Mouse (Mus musculus): ENCODE data around the gene Dnajb13. TPM values are rescaled to one million over a fixed set of nuclear protein-coding genes. Genes with fewer than 3 reads are reported as not detected.

The Dnajb13 gene
- 16.5 and 26.4 TPM in 2 replicates for polyA plus RNA-seq (2012; rRNA removed)

GRCm38 (mm10) chr7:100514573-100514972, at the start of gene Dnajb13:
TSS of gene Dnajb13 (minus strand) at chr7:100514960.

GRCm38 (mm10) chr7:100536804-100537518, 22.2 kb upstream of the Dnajb13 start, which contains the start of gene Coa4:
TSS of gene Coa4 (plus strand) at chr7:100537071.

DNA sequence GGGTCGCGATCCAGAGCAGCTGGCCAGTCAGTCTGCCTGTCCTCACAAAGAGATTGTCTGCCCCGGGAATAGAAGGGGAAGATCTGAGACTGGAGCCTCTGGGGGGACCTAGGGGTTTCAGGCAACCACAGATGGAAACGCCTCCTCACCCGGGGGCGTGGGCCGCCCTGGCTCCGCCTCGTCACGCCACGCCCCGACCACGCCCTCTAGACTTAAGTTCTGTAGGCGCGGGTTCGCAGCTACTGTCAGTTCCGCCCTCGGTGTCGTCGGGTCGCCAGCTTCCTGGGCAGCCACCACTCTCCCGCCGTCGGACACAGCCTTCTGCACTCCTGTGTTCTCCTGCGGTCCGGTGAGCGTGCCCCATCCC, 21.7 kb downstream of the Dnajb13 start, which contains the start of gene Ucp2:
Gene Ucp2, plus strand, starts transcription at position 221 of the 367 bp plus-strand sequence.

GRCm38 (mm10) chr7:100472777-100473176, 42.0 kb downstream of the Dnajb13 start, which contains the start of gene Ucp3:
TSS of gene Ucp3 (plus strand) at chr7:100472990.

Other genes with a start within 250 kb of the Dnajb13 start
- 2.2 and 3.8 TPM in 2 replicates for gene P4ha3, start 229.4 kb downstream of the Dnajb13 start, polyA plus RNA-seq (2012; rRNA removed)
- 22.6 and 25.9 TPM in 2 replicates for gene C2cd3, start 142.7 kb downstream of the Dnajb13 start, polyA plus RNA-seq (2012; rRNA removed)
- 117 and 126 TPM in 2 replicates for gene Ppme1, start 142.7 kb downstream of the Dnajb13 start, polyA plus RNA-seq (2012; rRNA removed)
- 2.7 and 3.1 TPM in 2 replicates for gene Ucp3, start 42.0 kb downstream of the Dnajb13 start, polyA plus RNA-seq (2012; rRNA removed)
- 979 and 1,015 TPM in 2 replicates for gene Ucp2, start 21.6 kb downstream of the Dnajb13 start, polyA plus RNA-seq (2012; rRNA removed)
- 6.7 and 8.3 TPM in 2 replicates for gene Coa4, start 22.1 kb upstream of the Dnajb13 start, polyA plus RNA-seq (2012; rRNA removed)
- gene Rab6a, start 92.5 kb upstream of the Dnajb13 start, polyA plus RNA-seq (2012; rRNA removed) = 44.6 and 79.0 TPM in 2 replicates
- gene Mrpl48, start 93.3 kb upstream of the Dnajb13 start, polyA plus RNA-seq (2012; rRNA removed) = 15.3 and 17.5 TPM in 2 replicates
- gene Plekhb1, start 147.5 kb upstream of the Dnajb13 start, polyA plus RNA-seq (2012; rRNA removed) = 47.2 and 51.9 TPM in 2 replicates
- gene Fam168a, start 191.7 kb upstream of the Dnajb13 start, polyA plus RNA-seq (2012; rRNA removed) = 136 and 215 TPM in 2 replicates